Mouse (Mus musculus): ENCODE measurements at regions not wholly inside any gene's neighbourhood (a gene's known extent, or its start where the extent isn't known, plus 50 kb on each side); places are given as distances from the start of the nearest gene placed in this dataset.
"Not testable (repeated sequence)": the region's sequence is repeated elsewhere in the genome, so short reads cannot be mapped to it uniquely, and the experiment has no call there.

DNA sequence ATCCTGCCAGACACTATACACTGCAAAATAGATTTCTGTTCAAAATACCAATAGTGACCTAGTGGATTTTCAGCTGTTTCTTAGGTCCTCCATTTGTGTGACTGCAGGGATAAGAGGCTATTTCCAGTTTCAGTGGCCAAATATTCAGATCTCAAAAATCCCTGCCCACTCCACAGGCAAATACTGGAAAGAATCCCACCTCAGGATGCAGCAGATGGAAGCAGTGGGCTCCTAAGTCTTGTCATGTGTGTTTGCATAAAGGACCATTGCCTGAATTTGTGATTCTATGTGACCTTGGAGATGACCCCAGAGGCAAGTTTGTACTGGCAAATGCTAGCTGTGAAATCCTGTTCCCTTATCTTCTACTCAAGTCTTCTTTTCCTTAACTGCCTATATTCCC, 175.2 kb upstream of the Thrb start:
- Histone ChIP-seq H3K36me3 (ENCODE audit: control insufficient read depth, insufficient read depth, low read length) (no peaks in the 10 kb centered on the region), H3K27ac (ENCODE audit: low read length) (no peak overlapping the region), H3K4me3 (ENCODE audit: low read depth, low read length) (no peak overlapping the region), H3K4me1 (ENCODE audit: control insufficient read depth, insufficient read depth, low read length) (no peaks in the 10 kb centered on the region), H3K4me2 (replicated peaks; ENCODE audit: low read depth, low read length) (no peak overlapping the region), H3K27me3 (ENCODE audit: control insufficient read depth, insufficient read depth, low read length) (no peaks in the 10 kb centered on the region), H3K9ac (replicated peaks; ENCODE audit: low read depth, low read length) (no peak overlapping the region), H3K9me3 (ENCODE audit: control insufficient read depth, low read depth, low read length) (no peaks in the 10 kb centered on the region)
- ATAC-seq (ENCODE audit: insufficient number of reproducible peaks, insufficient read depth, low FRiP score, low read depth): no peak

GRCm38 (mm10) chr14:17513756-17514155, 146.3 kb upstream of the Thrb start:
- Histone ChIP-seq H3K27ac (ENCODE audit: low read length) (no peak overlapping the region), H3K36me3 (ENCODE audit: control insufficient read depth, insufficient read depth, low read length) (no peaks in the 10 kb centered on the region), H3K4me3 (ENCODE audit: low read depth, low read length) (no peak overlapping the region), H3K4me2 (replicated peaks; ENCODE audit: low read depth, low read length) (no peak overlapping the region), H3K27me3 (ENCODE audit: control insufficient read depth, insufficient read depth, low read length) (no peaks in the 10 kb centered on the region), H3K4me1 (ENCODE audit: control insufficient read depth, insufficient read depth, low read length) (no peaks in the 10 kb centered on the region), H3K9me3 (ENCODE audit: control insufficient read depth, low read depth, low read length) (no peaks in the 10 kb centered on the region), H3K9ac (replicated peaks; ENCODE audit: low read depth, low read length) (no peak overlapping the region)
- ATAC-seq (ENCODE audit: insufficient number of reproducible peaks, insufficient read depth, low FRiP score, low read depth): no peak
- 33% methylated on average over 1 of the region's 1 CpGs for WGBS

GRCm38 (mm10) chr14:17522696-17523095, 137.4 kb upstream of the Thrb start:
- Histone ChIP-seq H3K36me3 (ENCODE audit: control insufficient read depth, insufficient read depth, low read length) (no peaks in the 10 kb centered on the region), H3K27me3 (ENCODE audit: control insufficient read depth, insufficient read depth, low read length) (no peaks in the 10 kb centered on the region), H3K27ac (ENCODE audit: low read length) (no peak overlapping the region), H3K4me3 (ENCODE audit: low read depth, low read length) (no peak overlapping the region), H3K9ac (replicated peaks; ENCODE audit: low read depth, low read length) (no peak overlapping the region), H3K4me2 (replicated peaks; ENCODE audit: low read depth, low read length) (no peak overlapping the region), H3K4me1 (ENCODE audit: control insufficient read depth, insufficient read depth, low read length) (no peaks in the 10 kb centered on the region), H3K9me3 (ENCODE audit: control insufficient read depth, low read depth, low read length) (no peaks in the 10 kb centered on the region)
- no peak for ATAC-seq (ENCODE audit: insufficient number of reproducible peaks, insufficient read depth, low FRiP score, low read depth)
- WGBS: 91% methylated on average over 3 of the region's 3 CpGs

DNA sequence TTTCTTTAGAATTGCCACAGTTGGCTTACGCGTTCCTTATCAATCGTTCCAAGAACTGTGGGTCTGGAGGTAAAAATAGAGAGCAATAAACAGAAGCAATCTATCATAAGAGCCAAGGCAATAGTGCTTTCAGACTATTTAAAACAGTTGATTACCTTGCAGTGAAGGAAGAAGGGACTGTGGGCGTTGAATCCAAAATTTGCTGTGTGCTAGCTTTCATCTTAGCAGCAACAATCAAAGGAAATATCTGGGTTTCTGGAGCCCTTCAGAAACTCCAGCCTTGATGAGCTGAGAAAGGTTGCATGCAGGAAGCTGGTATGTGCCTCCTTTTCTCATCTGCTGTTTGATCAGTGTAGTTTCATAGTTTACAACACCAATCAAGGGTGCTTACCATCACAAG, 136.1 kb upstream of the Thrb start:
- Histone ChIP-seq H3K36me3 (ENCODE audit: control insufficient read depth, insufficient read depth, low read length) (no peaks in the 10 kb centered on the region), H3K27ac (ENCODE audit: low read length) (no peak overlapping the region), H3K4me3 (ENCODE audit: low read depth, low read length) (no peak overlapping the region), H3K9ac (replicated peaks; ENCODE audit: low read depth, low read length) (no peak overlapping the region), H3K9me3 (ENCODE audit: control insufficient read depth, low read depth, low read length) (no peaks in the 10 kb centered on the region), H3K4me2 (replicated peaks; ENCODE audit: low read depth, low read length) (no peak overlapping the region), H3K27me3 (ENCODE audit: control insufficient read depth, insufficient read depth, low read length) (no peaks in the 10 kb centered on the region), H3K4me1 (ENCODE audit: control insufficient read depth, insufficient read depth, low read length) (no peaks in the 10 kb centered on the region)
- ATAC-seq (ENCODE audit: insufficient number of reproducible peaks, insufficient read depth, low FRiP score, low read depth): no peak
- 85% methylated on average over 4 of the region's 4 CpGs for WGBS

- Histone ChIP-seq H3K4me1 (ENCODE audit: control insufficient read depth, insufficient read depth, low read length) (no peaks in the 10 kb centered on the region), H3K27ac (ENCODE audit: low read length) (no peak overlapping the region), H3K9ac (replicated peaks; ENCODE audit: low read depth, low read length) (no peak overlapping the region), H3K27me3 (ENCODE audit: control insufficient read depth, insufficient read depth, low read length) (no peaks in the 10 kb centered on the region), H3K36me3 (ENCODE audit: control insufficient read depth, insufficient read depth, low read length) (no peaks in the 10 kb centered on the region), H3K4me3 (ENCODE audit: low read depth, low read length) (no peak overlapping the region), H3K9me3 (ENCODE audit: control insufficient read depth, low read depth, low read length) (no peaks in the 10 kb centered on the region), H3K4me2 (replicated peaks; ENCODE audit: low read depth, low read length) (no peak overlapping the region)
- 94% methylated on average over 1 of the region's 1 CpGs for WGBS
- no peak for ATAC-seq (ENCODE audit: insufficient number of reproducible peaks, insufficient read depth, low FRiP score, low read depth)
These were observed 120.7 kb upstream of the Thrb start for GRCm38 (mm10) chr14:17539322-17539721.

- 88% methylated on average over 1 of the region's 1 CpGs for WGBS
- ATAC-seq (ENCODE audit: insufficient number of reproducible peaks, insufficient read depth, low FRiP score, low read depth): no peak
These were observed 103.6 kb upstream of the Thrb start for GRCm38 (mm10) chr14:17556458-17556857.

DNA sequence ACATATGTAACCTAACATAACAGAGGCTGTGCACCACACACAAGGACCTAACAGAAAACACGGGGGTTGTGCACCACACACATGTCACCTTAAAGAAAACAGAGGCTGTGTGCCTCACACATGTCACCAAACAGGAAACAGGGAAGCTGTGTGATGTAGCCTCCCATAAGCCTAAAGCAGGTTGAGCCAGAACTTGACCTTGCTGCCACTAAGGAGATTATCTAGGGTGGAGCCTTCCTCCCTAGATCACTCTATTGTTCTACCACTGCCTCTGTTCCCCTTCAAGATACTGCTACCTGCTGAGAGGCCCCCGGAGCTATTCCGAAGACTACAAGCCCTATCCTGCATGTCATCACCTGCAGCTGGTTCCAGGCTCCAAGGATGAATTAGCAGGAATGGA, 100.1 kb upstream of the Thrb start:
- not testable (repeated sequence) for H3K36me3 ChIP-seq (ENCODE audit: control insufficient read depth, insufficient read depth, low read length); H3K4me1 ChIP-seq (ENCODE audit: control insufficient read depth, insufficient read depth, low read length); H3K27ac ChIP-seq (ENCODE audit: low read length); H3K27me3 ChIP-seq (ENCODE audit: control insufficient read depth, insufficient read depth, low read length); H3K4me2 ChIP-seq (replicated peaks; ENCODE audit: low read depth, low read length); H3K9ac ChIP-seq (replicated peaks; ENCODE audit: low read depth, low read length); H3K4me3 ChIP-seq (ENCODE audit: low read depth, low read length); H3K9me3 ChIP-seq (ENCODE audit: control insufficient read depth, low read depth, low read length)
- 40% methylated on average over 3 of the region's 3 CpGs for WGBS
- 0 out of 2 replicates have a peak, but pooled peaks have one; percentile 18 for ATAC-seq (ENCODE audit: insufficient number of reproducible peaks, insufficient read depth, low FRiP score, low read depth)

More at GRCm38 (mm10) chr14:17556458-17556857, 103.6 kb upstream of the Thrb start:
- H3K4me2 ChIP-seq (replicated peaks; ENCODE audit: low read depth, low read length): no peak overlapping the region
- H3K36me3 ChIP-seq (ENCODE audit: control insufficient read depth, insufficient read depth, low read length): no peaks in the 10 kb centered on the region
- no peaks in the 10 kb centered on the region for H3K27me3 ChIP-seq (ENCODE audit: control insufficient read depth, insufficient read depth, low read length)
- no peaks in the 10 kb centered on the region for H3K9me3 ChIP-seq (ENCODE audit: control insufficient read depth, low read depth, low read length)
- no peaks in the 10 kb centered on the region for H3K4me1 ChIP-seq (ENCODE audit: control insufficient read depth, insufficient read depth, low read length)
- H3K4me3 ChIP-seq (ENCODE audit: low read depth, low read length): no peak overlapping the region
- no peak overlapping the region for H3K9ac ChIP-seq (replicated peaks; ENCODE audit: low read depth, low read length)
- H3K27ac ChIP-seq (ENCODE audit: low read length): no peak overlapping the region

DNA sequence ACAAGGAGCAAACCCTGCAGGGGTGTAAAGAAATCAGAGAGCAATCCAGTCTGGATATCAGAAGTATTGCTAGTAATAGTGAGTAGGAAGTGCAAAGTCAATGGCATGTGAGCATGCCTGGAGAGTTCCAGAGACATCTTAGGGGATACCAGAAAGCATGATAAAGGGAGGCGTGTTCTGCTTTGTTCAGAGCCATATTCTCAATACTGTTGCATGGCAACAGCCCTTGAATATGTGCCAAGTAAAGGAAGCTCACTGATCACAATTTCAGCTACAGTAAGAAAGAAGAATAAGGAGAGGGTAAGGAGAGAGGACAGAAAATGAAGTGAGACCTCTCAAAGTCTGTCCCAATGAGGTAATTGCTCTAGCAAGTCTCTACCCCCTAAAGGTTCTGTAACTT, 92.1 kb upstream of the Thrb start:
- Histone ChIP-seq H3K4me2 (replicated peaks; ENCODE audit: low read depth, low read length) (no peak overlapping the region), H3K27ac (ENCODE audit: low read length) (no peak overlapping the region), H3K36me3 (ENCODE audit: control insufficient read depth, insufficient read depth, low read length) (no peaks in the 10 kb centered on the region), H3K9me3 (ENCODE audit: control insufficient read depth, low read depth, low read length) (no peaks in the 10 kb centered on the region), H3K4me3 (ENCODE audit: low read depth, low read length) (no peak overlapping the region), H3K27me3 (ENCODE audit: control insufficient read depth, insufficient read depth, low read length) (no peaks in the 10 kb centered on the region), H3K4me1 (ENCODE audit: control insufficient read depth, insufficient read depth, low read length) (no peaks in the 10 kb centered on the region), H3K9ac (replicated peaks; ENCODE audit: low read depth, low read length) (no peak overlapping the region)
- 77% methylated on average over 1 of the region's 1 CpGs for WGBS
- ATAC-seq (ENCODE audit: insufficient number of reproducible peaks, insufficient read depth, low FRiP score, low read depth): no peak

DNA sequence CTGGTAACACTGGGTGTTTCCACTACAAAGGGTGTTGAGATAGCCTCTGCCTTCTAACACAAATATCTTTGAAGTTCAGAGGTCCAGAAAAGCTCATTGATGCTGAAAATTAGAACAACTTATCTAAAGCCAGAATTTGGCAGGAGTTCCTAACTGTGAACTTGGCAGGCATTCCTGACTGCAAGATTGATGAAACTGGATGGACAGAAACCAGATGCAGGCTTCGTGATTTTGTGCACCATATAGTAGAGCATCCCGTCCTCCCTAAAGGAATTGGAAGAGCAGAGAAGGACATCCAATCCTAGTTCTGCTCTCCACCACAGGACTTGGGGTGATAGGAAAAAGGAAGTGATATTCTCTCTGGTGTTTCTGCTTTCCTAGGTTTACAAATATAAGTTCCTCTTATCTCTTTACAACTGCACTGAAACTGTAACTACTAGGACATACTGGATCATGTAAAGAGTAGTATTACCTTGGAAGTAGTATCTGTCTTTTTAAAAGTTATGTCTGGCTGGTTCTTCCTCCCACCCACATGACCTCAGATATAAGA, 90.9 kb upstream of the Thrb start:
- no peak for ATAC-seq (ENCODE audit: insufficient number of reproducible peaks, insufficient read depth, low FRiP score, low read depth)
- 41% methylated on average over 2 of the region's 2 CpGs for WGBS
- H3K4me3 ChIP-seq (ENCODE audit: low read depth, low read length): no peak overlapping the region
- no peaks in the 10 kb centered on the region for H3K36me3 ChIP-seq (ENCODE audit: control insufficient read depth, insufficient read depth, low read length)
- H3K9ac ChIP-seq (replicated peaks; ENCODE audit: low read depth, low read length): no peak overlapping the region
- no peaks in the 10 kb centered on the region for H3K27me3 ChIP-seq (ENCODE audit: control insufficient read depth, insufficient read depth, low read length)
- H3K27ac ChIP-seq (ENCODE audit: low read length): no peak overlapping the region
- H3K9me3 ChIP-seq (ENCODE audit: control insufficient read depth, low read depth, low read length): no peaks in the 10 kb centered on the region
- no peak overlapping the region for H3K4me2 ChIP-seq (replicated peaks; ENCODE audit: low read depth, low read length)
- H3K4me1 ChIP-seq (ENCODE audit: control insufficient read depth, insufficient read depth, low read length): no peaks in the 10 kb centered on the region
